Mouse (Mus musculus) liver, embryonic 15.5 days (tissue): ENCODE data around the gene Bri3. TPM values are rescaled to one million over a fixed set of nuclear protein-coding genes. Genes with fewer than 3 reads are reported as not detected.
"Not testable (repeated sequence)": the region's sequence is repeated elsewhere in the genome, so short reads cannot be mapped to it uniquely, and the experiment has no call there.

Experiments
- ATAC-seq: fragments of 200-750 bp; cut with Nextera tagmentation; 2 replicates; pipeline ENCODE4 v1.8.0; 2017; ENCODE audit warnings: moderate number of reproducible peaks, mild to moderate bottlenecking, moderate library complexity; ENCODE audit not compliant: insufficient read depth
- H3K27ac ChIP-seq: fragments of 300-500 bp; sonication (generic); replicated peaks from 2 replicates; pipeline ENCODE4 v1.5.1; 2015; ENCODE audit warnings: mild to moderate bottlenecking, inconsistent platforms
- H3K27me3 ChIP-seq: fragments of 300-500 bp; sonication (generic); 2 replicates; pipeline ENCODE4 v1.6.1; 2015; ENCODE audit warnings: mild to moderate bottlenecking, inconsistent platforms
- H3K36me3 ChIP-seq: fragments of 300-500 bp; sonication (generic); replicated peaks from 2 replicates; pipeline ENCODE4 v1.6.1; 2015; ENCODE audit warnings: moderate library complexity, mild to moderate bottlenecking, inconsistent platforms
- H3K4me1 ChIP-seq: fragments of 300-500 bp; sonication (generic); replicated peaks from 2 replicates; pipeline ENCODE4 v1.6.1; 2015; ENCODE audit warnings: inconsistent platforms
- H3K4me2 ChIP-seq: fragments of 300-500 bp; sonication (generic); 2 replicates; pipeline ENCODE4 v1.6.1; 2015; ENCODE audit warnings: moderate library complexity, mild to moderate bottlenecking, inconsistent platforms
- H3K4me3 ChIP-seq: fragments of 300-500 bp; sonication (generic); replicated peaks from 2 replicates; pipeline ENCODE4 v1.5.1; 2015; ENCODE audit warnings: mild to moderate bottlenecking, inconsistent platforms
- H3K9ac ChIP-seq: fragments of 300-500 bp; sonication (generic); 2 replicates; pipeline ENCODE4 v1.6.1; 2015; ENCODE audit warnings: moderate library complexity, mild to moderate bottlenecking, inconsistent platforms
- H3K9me3 ChIP-seq: fragments of 300-500 bp; sonication (generic); replicated peaks from 2 replicates; pipeline ENCODE4 v1.6.1; 2016; ENCODE audit warnings: inconsistent platforms
- WGBS: fragments of 180-500 bp; shearing (Covaris S2); methylation state at CpG from one replicate; pipeline ENCODE4 v1.1.7; 2015; ENCODE audit warnings: mixed read lengths; ENCODE audit not compliant: insufficient replicate concordance; 5-methylcytosine and 5-hydroxymethylcytosine counted together
- polyA plus RNA-seq: library from polyadenylated mRNA; unstranded; fragments of >200 nt; fragmentation: Nextera tagmentation; extraction: Ambion mirVana; gene quantifications from 2 replicates; pipeline ENCODE4 v1.2.1, GENCODE M21; 2015

Gene Bri3
- polyA plus RNA-seq, 1 experiment from 2014 or later = 20.3 TPM

DNA sequence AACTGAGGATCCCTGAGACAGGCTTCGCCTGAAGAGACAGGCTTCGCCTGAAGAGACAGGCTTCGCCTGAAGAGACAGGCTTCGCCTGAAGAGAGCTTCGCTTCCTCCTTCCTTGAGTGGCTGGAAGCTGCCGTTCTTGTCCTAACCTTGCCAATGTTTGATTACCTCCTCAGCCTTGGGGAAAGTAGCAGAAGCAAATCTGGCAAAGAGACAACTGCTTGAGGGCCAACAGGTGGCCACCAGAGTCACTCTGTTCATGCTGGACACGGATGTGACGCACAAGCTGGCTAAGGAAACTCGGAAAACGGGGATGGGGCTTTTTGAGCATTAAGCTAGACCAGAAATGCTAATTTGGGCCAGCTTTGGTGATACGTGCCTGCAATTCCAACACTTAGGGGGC lies 89.8 kb downstream of the Bri3 start:
- no peaks in the 10 kb centered on the region for H3K36me3 ChIP-seq
- H3K27me3 ChIP-seq = no peaks in the 10 kb centered on the region
- no peak overlapping the region for H3K4me3 ChIP-seq
- peaks cover 6% of the 10 kb centered on the region; the same call in 1 of the 2 replicates for H3K4me1 ChIP-seq
- H3K27ac ChIP-seq = no peak overlapping the region
- no peak for ATAC-seq
- WGBS = 67% methylated on average over 11 of the region's 11 CpGs
- no peak overlapping the region for H3K9ac ChIP-seq
- H3K4me2 ChIP-seq = no peak overlapping the region
- H3K9me3 ChIP-seq = no peaks in the 10 kb centered on the region

DNA sequence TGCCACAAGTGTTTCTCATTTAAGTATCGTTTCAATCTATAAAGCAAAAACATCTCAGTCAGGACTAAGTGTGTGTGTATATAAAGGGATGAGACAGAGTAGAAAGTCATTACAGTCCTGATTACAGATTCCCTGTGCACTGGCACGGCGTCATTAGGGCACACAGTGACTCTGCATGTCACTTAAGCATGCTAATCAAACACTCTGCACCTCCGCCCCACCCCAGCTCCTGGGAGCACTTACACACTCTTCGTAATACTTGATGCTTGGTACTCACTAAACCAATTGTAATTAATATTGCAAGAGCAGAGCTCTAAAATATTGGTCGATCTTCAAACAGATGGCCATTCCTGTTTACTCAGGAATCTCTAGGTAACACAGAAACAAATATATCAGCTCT lies 91.1 kb downstream of the Bri3 start:
- not testable (repeated sequence) for H3K4me2 ChIP-seq, H3K27ac ChIP-seq, H3K9me3 ChIP-seq, H3K27me3 ChIP-seq, H3K9ac ChIP-seq, ATAC-seq, H3K4me3 ChIP-seq, H3K4me1 ChIP-seq, H3K36me3 ChIP-seq
- 63% methylated on average over 6 of the region's 6 CpGs for WGBS

DNA sequence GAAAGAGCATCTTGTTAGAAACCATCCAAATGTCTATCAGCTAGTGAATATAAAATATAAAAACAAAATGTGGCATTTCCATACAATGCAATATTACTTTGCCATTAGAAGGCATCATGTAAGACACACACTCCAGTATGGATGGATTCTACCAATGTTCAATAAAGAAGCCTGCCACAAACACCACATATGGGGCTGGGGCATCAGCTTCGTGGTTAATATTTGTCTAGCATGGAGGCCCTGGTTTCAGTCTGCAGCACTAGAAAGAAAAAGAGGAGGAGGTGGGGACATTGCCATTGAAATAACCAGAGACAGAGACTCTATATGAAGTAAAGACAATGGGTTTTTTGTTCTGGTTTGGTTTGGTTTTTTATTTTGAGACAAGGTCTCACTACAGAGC lies 94.5 kb downstream of the Bri3 start:
- Histone ChIP-seq H3K36me3 (no peaks in the 10 kb centered on the region), H3K9ac (no peak overlapping the region), H3K27me3 (no peaks in the 10 kb centered on the region), H3K27ac (no peak overlapping the region), H3K9me3 (no peaks in the 10 kb centered on the region), H3K4me3 (no peak overlapping the region), H3K4me2 (no peak overlapping the region), H3K4me1 (peaks cover 15% of the 10 kb centered on the region; the same call in 1 of the 2 replicates)
- 31% methylated on average over 1 of the region's 1 CpGs for WGBS
- ATAC-seq = no peak

DNA sequence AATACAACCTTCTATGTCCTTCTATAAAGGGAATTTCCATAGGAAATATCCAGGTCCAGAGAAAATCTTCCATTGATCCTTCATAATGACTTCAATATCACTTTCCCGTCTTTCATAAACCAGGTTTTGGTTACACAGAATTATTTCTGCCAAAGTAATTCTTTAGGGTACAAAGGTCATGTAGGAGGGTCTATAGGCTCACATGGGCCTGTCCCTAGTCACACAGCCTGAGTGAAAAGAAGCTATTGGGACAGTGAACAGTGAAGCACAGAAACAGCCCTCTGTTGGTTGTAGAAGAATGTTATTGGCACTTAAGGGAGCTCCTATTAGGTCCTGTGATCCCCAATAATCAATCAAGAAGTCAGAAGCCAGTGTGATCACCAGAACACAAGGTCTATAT lies 96.8 kb downstream of the Bri3 start:
- Histone ChIP-seq H3K4me3 (no peak overlapping the region), H3K9ac (no peak overlapping the region), H3K27ac (no peak overlapping the region), H3K9me3 (no peaks in the 10 kb centered on the region), H3K27me3 (no peaks in the 10 kb centered on the region), H3K36me3 (no peaks in the 10 kb centered on the region), H3K4me2 (no peak overlapping the region), H3K4me1 (peaks cover 15% of the 10 kb centered on the region; the same call in 1 of the 2 replicates)
- ATAC-seq = no peak
- 37% methylated on average over 1 of the region's 1 CpGs for WGBS

DNA sequence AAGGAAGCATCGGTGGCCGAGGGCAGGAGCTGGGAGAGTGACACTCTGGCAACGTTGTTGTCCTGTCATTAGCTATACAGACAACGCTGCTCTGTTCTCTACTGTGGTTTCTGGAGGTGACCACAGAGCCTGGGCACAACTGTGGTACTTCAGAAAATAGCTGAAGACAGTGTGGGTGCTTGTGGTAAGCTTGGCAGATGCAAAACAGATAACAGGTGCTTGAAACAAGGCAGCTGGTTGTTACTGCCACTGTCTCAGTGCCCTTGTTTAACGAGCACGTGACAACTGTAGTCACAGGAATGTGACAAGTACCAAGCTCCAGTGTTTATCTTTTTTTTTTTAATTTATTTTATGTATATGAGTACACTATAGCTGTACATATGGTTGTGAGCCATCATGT lies 100.4 kb downstream of the Bri3 start:
- Histone ChIP-seq H3K9ac (no peak overlapping the region), H3K4me1 (0 out of 2 replicates have a peak, but pooled peaks cover 9% of the 10 kb centered on the region), H3K27me3 (no peaks in the 10 kb centered on the region), H3K4me2 (no peak overlapping the region), H3K4me3 (no peak overlapping the region), H3K27ac (no peak overlapping the region), H3K9me3 (no peaks in the 10 kb centered on the region), H3K36me3 (no peaks in the 10 kb centered on the region)
- no peak for ATAC-seq
- 44% methylated on average over 6 of the region's 6 CpGs for WGBS

DNA sequence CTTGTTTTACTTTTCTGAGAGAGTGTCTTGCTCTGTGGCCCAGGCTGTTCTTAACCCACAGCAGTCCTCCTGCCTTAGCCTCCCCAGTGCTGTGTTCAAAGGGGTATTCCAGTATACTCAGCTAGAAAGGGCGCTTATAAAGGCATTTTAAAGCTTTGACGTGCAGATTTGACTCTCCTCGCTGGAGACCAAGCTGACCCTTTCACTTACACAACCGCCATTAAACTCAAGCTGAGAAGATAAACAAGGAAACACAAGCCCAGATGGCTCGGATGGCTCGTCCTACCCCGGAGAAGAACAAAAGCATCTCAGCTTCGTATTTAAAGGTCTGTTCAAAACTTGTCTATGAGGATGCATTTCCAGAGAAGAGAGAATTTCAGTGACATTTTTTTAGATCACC lies 106.9 kb downstream of the Bri3 start:
- Histone ChIP-seq H3K4me1 (peaks cover 4% of the 10 kb centered on the region; the same call in 1 of the 2 replicates), H3K36me3 (no peaks in the 10 kb centered on the region), H3K9ac (no peak overlapping the region), H3K27me3 (peaks cover 6% of the 10 kb centered on the region; the same call in 1 of the 2 replicates), H3K4me3 (no peak overlapping the region), H3K4me2 (no peak overlapping the region), H3K9me3 (no peaks in the 10 kb centered on the region), H3K27ac (no peak overlapping the region)
- WGBS = 38% methylated on average over 8 of the region's 8 CpGs
- no peak for ATAC-seq

DNA sequence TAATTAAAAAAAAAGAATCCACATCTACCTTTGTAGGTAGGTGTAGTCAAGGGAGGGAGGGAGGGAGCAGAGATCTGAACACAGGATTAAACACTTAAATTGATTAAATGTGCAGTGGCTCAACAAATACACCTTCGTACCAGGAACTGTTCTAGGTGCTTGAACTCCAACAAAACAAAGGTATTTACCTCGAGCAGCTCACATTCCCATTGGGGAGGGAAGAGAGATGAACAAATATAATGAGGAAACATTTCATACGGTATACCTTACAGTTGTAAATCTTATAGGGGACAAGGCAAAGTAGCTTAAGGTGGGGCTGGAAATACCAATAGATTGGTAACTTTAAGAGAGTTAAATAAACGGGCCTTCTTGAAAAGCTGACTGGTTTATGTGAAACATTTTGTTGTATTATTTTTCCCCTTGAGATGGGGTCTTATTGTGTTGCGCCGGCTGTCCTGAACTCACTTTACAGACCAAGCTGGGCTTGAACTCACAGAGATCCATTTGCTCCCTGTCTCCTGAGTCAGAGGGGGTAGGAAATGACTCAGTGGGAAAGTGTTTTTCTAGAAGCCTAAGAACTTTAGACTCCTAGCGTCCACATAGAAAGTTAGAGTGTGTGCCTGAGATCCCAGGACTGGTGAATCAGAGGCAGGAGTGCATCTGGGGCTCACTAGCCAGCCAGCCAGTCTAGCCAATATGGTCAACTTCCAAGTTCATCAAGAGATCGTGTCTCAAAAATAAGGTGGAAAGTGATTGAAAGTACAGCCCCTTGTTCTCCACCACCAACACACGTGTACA lies 108.2 kb downstream of the Bri3 start:
- no peak for ATAC-seq
- Histone ChIP-seq H3K27me3 (peaks cover 17% of the 10 kb centered on the region), H3K27ac (no peak overlapping the region), H3K4me2 (no peak overlapping the region), H3K9me3 (no peaks in the 10 kb centered on the region), H3K9ac (no peak overlapping the region), H3K4me1 (peaks cover 8% of the 10 kb centered on the region; the same call in 1 of the 2 replicates), H3K36me3 (no peaks in the 10 kb centered on the region), H3K4me3 (no peak overlapping the region)
- WGBS = 55% methylated on average over 9 of the region's 9 CpGs

DNA sequence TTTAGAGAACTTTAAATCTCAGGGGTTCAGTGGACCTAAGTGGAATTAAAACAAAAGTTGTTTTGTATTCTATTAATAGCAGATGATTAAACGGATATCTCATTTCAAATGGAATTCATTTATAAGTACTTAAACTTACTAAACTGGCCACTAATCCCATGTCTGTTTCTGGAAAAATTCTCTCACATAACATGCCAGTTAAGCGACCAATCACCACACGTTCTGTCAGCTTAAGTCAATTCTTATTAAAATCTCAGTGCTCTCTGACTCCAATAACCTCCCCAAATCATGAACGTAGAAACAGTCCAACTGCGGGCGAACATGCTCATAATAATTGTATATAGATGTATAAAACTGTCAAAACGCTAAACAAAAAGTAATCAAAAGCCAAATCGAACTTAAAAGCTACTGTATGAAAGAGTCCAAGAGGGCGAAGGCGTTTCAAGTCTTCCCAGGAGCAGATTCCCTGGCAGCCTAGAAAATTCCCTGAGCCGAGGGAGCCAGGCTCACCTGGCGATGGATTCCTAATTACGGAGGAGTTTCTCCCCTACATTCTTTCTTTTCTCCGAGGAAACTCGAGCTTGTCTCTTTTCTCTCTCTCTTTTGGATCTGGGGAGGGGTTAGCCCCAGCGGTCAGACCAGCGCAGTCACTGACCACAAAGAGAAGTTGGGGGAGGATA lies 112.7 kb downstream of the Bri3 start:
- 11% methylated on average over 17 of the region's 17 CpGs for WGBS

DNA sequence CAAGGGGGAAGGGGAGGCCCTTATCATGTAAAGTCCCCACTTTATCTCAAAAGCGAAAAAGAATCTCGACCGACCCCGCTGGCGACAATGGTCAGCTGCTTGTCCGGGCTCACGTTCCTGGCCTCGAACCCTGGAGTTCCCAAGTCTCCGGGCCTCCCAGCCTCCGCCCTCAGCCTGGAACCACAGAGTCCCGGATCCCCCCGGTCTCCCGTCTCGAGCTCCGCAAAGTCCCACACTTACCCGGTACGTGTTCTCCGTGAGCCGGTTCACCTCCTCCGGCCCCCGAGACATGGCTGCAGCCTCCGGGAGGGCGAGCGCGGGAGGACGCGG lies 113.3 kb downstream of the Bri3 start:
- Histone ChIP-seq H3K36me3 (no peaks in the 10 kb centered on the region), H3K9ac (peak overlapping the region; percentile 43), H3K9me3 (no peaks in the 10 kb centered on the region), H3K27ac (peak overlapping the region; percentile 45), H3K4me3 (peak overlapping the region; percentile 54), H3K27me3 (peaks cover 36% of the 10 kb centered on the region), H3K4me2 (peak overlapping the region; percentile 66), H3K4me1 (peaks cover 17% of the 10 kb centered on the region)
- peak; percentile 10; the same call in 1 of the 2 replicates for ATAC-seq
- WGBS = under 1% methylated on average over 27 of the region's 27 CpGs

More for the DNA sequence above, 112.7 kb downstream of the Bri3 start:
- H3K9ac ChIP-seq = peak overlapping the region; percentile 43
- H3K4me3 ChIP-seq = peak overlapping the region; percentile 54
- peaks cover 17% of the 10 kb centered on the region for H3K4me1 ChIP-seq
- peaks cover 36% of the 10 kb centered on the region for H3K27me3 ChIP-seq
- H3K4me2 ChIP-seq = peak overlapping the region; percentile 66
- H3K36me3 ChIP-seq = no peaks in the 10 kb centered on the region
- no peaks in the 10 kb centered on the region for H3K9me3 ChIP-seq
- H3K27ac ChIP-seq = 0 out of 2 replicates have a peak overlapping the region, but pooled peaks have one; percentile 9
- no peak for ATAC-seq

DNA sequence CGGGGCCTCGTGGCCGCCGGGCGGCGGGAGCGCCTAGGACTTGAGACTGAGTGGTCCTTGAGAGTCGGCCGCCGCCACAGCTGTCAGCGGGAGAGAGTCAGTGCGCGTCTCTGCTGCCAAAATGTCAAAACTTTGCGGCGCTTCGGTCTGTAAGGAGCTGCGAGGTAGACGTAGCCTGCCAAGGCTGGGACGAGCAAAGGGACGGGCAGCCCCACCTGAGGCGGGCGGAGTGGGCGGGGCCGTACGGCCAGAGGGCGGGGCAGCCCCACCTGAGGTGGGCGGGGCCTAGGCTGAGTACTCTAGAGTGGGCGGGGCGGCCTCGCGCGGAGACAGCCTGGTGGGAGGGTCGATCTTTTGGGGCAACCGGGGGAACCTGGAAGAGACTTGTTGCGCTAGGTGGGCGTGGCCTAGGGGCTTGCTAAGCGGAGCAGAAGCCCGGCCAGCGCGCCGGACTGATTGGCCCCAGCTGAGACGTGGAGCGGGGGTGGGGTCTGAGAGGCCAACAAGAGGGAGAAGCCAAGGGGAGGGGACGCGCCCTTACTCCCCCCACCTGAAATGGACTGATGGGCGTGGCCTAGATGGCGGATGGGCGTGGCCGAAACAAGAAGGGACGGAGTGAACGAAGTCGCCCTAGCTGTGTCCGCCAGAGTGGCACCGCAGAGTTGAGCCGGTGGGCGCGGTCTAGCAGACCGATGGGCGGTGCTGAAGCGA lies 113.8 kb downstream of the Bri3 start, which contains the start of gene Baiap2l1:
TSS of gene Baiap2l1 (minus strand) at position 232 of the 711 bp plus-strand sequence.
- WGBS = 1% methylated on average over 60 of the region's 60 CpGs
- Histone ChIP-seq H3K4me2 (peak within 1 kb of the TSS; percentile 66), H3K36me3 (no peaks in the 10 kb centered on the region), H3K27ac (peak within 1 kb of the TSS; percentile 45), H3K9ac (peak within 1 kb of the TSS; percentile 43), H3K9me3 (no peaks in the 10 kb centered on the region), H3K4me3 (peak within 1 kb of the TSS; percentile 54), H3K4me1 (peaks cover 17% of the 10 kb centered on the region), H3K27me3 (peaks cover 36% of the 10 kb centered on the region)
- peak; percentile 92 for ATAC-seq

DNA sequence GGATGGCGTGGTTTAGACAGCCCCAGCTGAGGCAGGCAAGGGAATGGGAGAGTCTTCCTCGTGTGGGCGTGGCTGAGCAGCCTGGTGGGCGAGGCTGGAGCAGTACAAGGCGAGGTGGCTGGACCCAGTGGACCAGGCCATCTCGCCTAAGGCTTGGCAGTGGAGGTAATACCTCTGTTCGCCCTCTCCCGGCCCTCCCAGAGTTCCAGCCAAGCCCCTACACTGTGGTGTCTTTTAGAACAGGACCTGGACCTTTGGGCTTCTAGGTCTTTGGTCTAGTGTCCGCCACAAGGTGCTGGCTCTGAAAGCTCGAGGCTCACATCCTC lies 114.3 kb downstream of the Bri3 start:
- H3K36me3 ChIP-seq = no peaks in the 10 kb centered on the region
- peak overlapping the region; percentile 66 for H3K4me2 ChIP-seq
- no peak for ATAC-seq
- peak overlapping the region; percentile 54 for H3K4me3 ChIP-seq
- WGBS = 10% methylated on average over 10 of the region's 10 CpGs
- H3K27ac ChIP-seq = 0 out of 2 replicates have a peak overlapping the region, but pooled peaks have one; percentile 38
- peaks cover 17% of the 10 kb centered on the region for H3K4me1 ChIP-seq
- peaks cover 36% of the 10 kb centered on the region for H3K27me3 ChIP-seq
- no peaks in the 10 kb centered on the region for H3K9me3 ChIP-seq
- H3K9ac ChIP-seq = no peak overlapping the region
